Mouse (Mus musculus) CD4-positive helper T cell, adult 2 months (primary cell): ENCODE data around the gene Gpr155.

Experiments used
- DNase-seq: peaks from one replicate; pipeline ENCODE4 v3.0.0-alpha.2; 2012; ENCODE audit warnings: low read depth, missing footprints, low spot score

Gpr155 gene

DNA sequence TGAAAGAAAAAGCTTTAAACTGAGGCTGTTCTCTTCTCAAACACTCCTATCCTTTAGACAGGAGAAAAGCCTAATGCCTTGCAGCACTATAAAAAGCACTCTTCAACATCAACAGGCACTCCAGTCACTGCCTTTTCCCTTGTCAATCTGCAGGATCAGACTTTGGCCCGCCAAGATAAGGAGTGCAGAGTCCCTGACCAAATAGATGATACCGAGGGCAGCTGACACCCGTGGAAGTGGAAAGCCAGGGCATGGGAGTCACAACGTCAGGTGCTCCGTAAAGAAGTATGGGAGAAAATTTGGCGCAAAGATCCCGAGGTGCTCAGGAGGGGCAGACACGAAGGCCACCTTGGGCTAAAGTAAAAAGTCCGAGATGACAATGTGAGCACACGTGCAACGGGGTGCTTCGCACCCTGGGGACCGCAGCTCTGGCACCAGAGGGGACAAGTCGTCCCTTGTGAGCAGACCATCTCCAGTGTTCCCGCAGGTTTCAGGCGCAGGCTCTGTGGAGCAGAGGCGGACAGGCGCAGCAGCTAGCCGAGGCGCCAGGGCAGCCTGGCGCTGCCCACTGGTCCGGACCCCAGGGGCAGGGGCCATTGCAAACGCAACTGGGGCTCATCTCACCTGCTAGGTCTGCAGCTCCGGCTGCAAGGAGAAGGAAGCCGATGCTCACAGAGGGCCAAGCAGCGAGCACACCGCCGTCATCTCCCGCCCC lies 574 bp downstream of the Gpr155 start:
- DNase-seq, result no peak

GRCm38 (mm10) chr2:73385172-73385571 lies 1.2 kb downstream of the Gpr155 start:
- peak; percentile 57 for DNase-seq

DNA sequence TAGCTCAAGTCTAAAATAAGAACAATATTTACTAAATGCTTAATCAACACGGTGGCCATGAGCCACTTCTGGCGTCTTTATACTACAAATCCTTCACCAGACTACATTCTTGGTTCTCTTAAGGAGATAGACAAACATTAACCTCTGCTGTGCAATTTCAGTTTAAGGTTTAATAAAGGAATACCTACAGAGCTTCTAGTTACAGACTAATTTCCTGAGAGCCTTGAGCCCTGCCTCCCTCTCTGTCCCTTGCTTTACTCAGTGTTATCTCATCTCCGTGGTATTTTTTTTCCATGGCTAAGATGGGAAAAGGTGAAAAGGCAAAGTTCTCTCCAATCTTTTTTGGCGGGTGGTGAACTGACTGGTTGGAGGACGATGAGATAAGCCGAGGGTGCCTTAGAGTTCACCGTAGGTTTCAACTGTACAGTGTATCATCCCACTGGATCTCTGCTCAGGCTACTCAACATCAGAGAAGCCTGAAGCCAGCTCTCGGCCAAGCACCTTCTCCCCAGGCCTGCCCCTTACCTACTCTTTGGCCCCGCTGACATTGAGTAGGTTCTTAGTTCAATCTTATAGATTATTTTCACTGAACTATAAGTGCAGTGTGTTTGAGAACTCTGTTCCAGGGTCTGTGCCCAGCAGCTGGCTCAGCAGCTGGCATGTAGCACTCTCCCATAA lies 5.9 kb downstream of the Gpr155 start:
- DNase-seq, result no peak

- no peak for DNase-seq
Observed at GRCm38 (mm10) chr2:73379656-73380055, 6.7 kb downstream of the Gpr155 start.

DNA sequence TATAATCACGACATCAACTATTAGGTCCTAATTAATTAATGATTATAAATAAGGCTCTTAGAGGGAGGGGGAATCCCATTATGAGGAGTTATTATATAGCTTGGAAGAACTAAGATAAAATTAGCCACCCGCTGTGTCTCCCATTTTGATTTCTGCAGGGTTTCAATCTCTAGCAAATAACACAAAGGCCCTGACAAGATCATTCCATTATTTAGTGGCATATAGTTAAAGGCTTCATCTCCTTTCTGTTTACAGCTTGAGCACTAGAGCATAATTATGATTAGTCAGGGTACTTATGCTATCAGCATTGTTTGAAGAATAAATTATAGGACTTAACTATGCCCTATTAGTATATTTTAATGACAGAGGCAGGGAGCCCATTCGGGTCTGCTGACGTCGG lies 8.0 kb downstream of the Gpr155 start:
- DNase-seq, result no peak

GRCm38 (mm10) chr2:73371530-73372335 lies 14.6 kb downstream of the Gpr155 start:
- DNase-seq, result no peak

GRCm38 (mm10) chr2:73363448-73363847 lies 22.9 kb downstream of the Gpr155 start:
- DNase-seq, result no peak

DNA sequence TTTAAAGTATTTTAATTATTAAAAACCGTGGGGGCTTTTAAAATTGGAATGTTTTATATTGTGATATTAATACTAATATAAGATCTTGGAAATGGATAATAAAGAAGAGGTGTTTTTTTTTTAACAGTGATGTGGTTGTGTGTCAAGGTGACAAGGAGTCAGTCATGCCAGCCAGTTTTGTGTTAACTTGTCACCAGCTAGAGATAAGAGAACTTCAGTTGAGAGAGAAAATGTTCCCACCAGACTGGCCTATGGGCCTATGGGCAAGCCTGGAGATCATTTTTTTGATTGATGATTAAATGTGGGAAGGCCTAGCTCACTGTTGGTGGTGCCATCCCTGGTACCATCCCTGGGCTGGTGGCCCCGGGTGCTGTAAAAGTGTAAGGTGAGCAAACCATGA lies 25.8 kb downstream of the Gpr155 start:
- DNase-seq, result no peak

DNA sequence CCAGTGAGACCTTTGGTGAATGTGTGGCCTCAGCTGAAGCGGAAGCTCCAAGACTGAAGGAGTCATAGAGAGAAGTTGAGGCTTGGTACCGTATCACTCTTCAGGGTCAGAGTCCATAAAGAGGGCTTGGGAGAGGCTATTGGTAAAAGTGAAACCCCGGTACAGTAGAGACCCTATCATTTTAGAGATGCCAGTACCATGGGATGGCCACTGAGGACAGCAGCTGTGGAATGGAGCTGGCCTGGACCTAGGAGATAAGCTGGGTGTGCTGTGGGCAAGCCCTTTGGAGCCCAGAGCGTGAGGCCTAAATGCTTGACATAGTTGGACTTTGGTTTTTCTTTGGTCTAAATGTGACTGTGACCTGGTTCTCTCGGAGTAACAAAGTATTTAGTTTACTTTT lies 26.4 kb downstream of the Gpr155 start:
- no peak for DNase-seq

DNA sequence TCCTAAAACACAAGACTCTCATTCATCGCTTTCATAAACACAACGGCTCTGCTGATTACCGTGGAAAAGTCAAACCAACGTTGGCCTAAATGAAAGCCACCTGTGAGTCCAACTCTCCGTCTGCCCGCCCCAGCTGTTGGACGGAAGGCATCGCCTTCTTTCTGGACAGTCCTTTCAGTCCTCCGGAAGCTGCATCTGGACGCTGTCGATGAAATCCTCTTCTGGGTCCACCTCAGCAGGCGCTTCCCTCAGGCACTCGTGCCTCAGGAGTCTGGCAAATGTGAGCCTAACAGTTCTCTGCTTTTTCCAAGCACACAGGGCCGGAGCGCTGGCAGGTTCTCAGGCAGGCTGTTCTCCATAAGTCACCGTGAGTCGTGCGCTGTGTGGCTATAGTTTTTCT lies 29.4 kb downstream of the Gpr155 start:
- no peak for DNase-seq

DNA sequence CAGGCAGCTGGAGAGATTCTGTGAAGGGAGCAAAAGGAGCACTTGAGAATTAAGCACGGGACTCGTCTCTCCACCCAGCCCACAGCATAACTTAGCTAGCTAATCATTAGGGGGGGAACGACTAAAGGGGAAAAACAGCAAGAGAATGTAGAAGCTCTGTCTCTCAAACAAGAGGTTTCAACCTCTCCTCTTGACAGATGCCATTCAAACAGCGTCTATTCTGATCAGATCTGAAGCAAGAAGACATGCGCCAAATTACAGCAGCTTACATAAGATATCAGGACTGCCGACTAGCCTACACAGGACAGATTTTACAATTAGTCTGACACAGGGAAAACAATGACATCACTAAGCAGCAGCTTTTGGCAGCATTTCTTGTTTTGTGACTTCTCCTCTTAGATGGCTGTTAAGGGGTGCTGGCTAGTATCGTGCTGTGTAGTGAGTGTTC lies 34.4 kb downstream of the Gpr155 start:
- DNase-seq, result no peak

DNA sequence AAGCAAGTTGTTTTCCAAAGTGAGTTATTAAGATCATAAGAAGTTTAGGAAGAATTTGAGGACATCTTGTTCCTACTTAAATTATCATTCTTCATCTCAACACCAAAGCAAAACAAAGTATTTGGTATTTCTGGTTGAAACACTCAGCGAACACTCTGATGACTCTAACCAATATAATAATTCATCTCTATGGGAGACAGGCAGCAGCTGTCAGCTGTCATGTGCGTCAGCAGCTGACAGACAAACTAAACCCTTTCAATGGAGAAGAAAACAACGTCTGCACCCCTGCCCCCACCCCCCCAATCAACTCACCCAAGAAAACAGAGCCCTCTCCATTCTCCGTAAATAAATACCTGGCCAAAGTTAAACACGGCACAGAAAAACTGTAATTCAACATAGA lies 34.9 kb downstream of the Gpr155 start:
- no peak for DNase-seq

DNA sequence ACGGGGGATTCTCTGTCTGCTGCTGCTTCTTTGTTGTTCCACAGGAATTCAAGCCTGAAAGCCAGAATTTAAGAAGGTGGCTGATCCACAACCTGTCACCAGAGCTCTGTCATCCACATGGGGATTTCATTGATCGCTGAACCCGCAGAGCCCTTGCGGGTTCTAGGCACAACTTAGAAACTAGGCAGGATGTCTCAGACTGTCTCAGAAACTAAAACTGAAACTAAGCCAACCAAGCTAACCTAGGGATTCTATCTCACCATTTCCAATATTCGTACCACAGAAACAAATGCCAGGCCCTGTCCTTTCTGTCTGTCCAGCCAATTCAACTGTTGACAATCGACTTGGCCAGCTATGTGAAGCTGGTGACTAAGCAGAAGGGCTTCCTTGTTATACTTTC lies 38.2 kb downstream of the Gpr155 start:
- DNase-seq, result peak; percentile 49

DNA sequence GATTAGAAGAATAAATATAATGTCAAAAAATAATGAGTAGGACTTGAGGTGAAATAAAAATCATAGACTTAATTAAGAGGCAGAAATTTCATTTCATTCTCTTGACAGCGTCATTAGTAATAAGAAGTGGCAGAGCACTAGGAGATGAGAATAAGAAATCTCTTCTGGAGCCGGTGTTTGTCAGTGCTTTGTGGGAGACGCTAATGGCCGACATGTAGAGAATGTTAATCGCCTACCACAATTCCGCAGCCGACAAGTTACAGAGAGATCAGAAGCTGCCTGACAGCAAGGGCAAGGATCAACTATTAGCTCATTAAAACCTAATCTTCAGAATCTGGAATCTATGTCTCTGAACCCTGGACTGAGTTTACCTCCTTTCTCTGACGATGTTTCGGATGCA lies 38.6 kb downstream of the Gpr155 start:
- DNase-seq, result no peak

DNA sequence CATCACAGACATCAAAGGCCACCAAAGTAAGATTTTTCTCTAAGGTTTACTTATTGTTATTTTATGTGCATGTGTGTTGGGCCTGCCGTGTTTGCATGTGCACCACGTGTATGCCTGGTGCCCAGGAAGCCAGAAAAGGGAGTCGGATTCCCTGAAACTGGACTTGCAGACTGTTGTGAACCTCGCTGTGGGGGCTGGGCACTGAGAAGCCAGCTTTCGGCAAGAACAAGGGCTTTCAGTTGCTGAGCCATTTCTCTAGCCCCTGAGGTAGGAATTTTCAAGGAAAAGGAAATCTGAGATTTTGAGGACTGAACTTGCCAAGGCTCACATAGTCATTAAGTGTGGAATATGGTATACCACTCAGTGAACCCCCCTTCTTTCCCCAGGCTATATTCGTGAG lies 39.2 kb downstream of the Gpr155 start:
- no peak for DNase-seq

DNA sequence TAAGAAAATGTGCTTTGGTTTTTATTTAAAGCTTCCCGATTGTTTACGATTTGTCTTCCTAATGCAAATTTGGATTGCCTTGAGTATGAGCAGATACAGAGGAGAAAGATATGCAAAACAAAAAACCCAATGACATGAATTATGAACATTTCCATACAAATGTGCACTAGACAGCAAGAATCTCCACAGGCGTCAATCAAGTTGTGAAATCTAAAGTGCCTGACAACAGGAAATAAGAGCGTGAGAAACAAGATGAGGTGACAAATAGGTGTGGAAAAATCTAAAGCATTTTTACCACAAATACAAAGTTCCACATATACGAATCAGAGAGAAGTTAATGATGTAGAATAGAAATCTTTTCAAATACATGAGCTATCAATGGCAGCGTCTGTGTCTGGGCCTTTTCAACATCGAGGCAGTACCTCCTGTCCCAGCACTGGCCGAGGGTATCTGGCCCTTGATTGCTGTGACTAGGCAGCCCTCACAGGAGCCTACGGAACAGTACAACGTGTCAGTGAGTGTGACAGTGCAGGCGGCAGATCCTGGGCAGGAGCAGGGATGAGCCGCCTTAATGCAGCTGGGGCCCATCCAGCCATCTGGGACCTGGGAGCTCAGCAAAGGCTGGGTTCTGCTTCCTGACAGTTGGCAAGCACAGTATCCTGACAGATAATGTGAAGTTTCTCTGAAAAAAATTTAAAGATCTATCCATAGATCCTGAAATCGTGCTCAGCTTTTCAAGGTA lies 39.9 kb downstream of the Gpr155 start:
- DNase-seq, result peak; percentile 73

- DNase-seq, result no peak
Observed at GRCm38 (mm10) chr2:73345204-73345603, 41.2 kb downstream of the Gpr155 start.

DNA sequence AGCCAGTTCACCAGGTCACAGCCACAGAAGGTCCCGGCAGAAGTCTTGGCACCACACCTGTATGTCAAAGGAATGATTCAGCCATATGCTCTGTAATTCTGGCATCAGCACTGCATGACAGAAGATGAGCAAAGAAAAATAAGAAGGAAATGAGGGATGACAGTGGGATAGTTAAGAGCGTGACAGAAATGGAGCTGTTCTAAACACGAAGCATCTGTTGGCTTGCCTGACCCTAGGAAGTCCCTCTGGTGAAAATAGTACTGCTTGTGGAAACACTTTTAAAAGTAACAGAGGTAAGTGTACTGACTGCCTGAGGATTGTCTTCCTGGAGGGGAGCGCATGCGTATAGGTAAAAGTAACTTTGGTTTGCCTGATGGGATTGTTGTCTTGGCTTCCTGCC lies 42.7 kb downstream of the Gpr155 start:
- DNase-seq, result no peak

- no peak for DNase-seq
Observed at GRCm38 (mm10) chr2:73338415-73338814, 48.0 kb downstream of the Gpr155 start.

DNA sequence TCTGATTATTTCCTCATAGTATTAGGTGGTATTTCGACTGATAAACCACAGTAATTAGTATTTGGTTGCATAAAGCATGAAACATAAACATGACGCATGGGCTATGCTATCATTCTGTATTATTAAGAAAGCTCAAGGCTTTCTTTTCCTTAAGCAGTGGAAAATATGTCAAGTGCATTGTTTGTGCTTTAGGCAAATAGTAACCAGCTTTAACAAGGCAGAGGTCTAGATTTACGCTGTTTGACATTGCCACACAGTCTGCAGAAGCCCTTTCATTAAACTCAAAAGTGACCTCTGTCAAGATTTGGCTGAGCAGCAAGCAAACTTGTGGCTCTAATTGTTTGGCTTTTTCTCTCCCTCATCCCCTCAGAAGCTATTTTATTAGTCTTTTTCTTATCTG lies 50.4 kb downstream of the Gpr155 start:
- DNase-seq, result no peak

DNA sequence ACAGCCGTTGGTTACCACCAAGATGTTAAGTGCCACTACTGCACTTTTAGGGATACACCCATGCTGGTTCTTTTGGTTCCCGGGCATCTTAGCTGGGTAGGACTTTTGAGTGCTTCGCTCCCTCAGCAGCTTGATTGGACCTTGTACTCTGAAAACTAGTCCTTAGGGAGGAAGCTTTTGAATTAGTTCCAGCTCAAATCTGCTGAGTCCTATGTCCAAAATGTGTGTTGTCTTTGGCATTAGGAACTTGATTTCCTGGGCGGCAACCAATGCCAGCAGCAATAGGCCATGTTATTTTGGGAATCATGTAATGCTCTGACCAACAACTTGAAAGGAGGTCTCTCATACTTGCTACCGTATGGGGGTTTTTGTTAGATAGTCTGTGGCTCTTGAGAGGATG lies 60.5 kb downstream of the Gpr155 start:
- no peak for DNase-seq

DNA sequence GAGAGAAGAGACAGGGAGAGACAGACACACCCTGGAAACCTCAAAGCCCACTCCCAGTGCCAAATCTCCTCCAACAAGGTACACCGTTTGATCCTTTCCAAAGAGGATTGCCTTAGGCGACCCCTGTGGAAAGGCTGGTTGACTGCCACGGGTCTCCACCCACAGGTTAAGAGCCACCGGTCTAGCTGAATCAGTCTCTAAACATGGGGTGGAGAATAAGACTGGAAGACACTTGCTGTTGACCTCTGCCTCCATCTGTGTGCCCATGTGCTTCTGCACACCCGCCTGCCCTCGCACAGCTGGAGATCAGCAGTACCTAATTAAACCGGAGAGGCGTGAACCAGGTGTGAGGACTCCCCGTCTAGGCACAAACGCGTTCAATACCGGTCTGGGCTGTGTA lies 63.4 kb downstream of the Gpr155 start:
- no peak for DNase-seq
